ENCODE assay signal across 27 mouse cellular contexts in genomic region chr9:7788411-7788810, GRCm38 (mm10). TPM values are rescaled to one million over a fixed set of nuclear protein-coding genes. Genes with fewer than 3 reads are reported as not detected.
DNase-seq lines count a peak whose midpoint lies in the region; ATAC-seq lines count a peak whose summit lies in the region.
"Had no signal": no experiment of that assay in that cellular context is flagged by ENCODE, and none has a peak within 500 bp of the region (broad histone marks: within the 10 kb centered on the region; RNA-seq: fewer than 3 reads in every experiment).

No protein-coding gene starts in this region.

- no peak overlapping the region for H3K4me3 ChIP-seq in embryonic facial prominence, embryonic 12.5 days
- H3K4me3 ChIP-seq in embryonic facial prominence, embryonic 10.5 days = no peak overlapping the region
- no peak overlapping the region for H3K4me3 ChIP-seq in heart, embryonic 10.5 days
- no peak overlapping the region for H3K4me3 ChIP-seq in kidney, embryonic 15.5 days (replicated peaks)
- peak overlapping the region; percentile 67 for H3K4me3 ChIP-seq in megakaryocyte, embryonic 14.5 days (replicated peaks)
- H3K4me3 ChIP-seq: embryonic facial prominence, embryonic 13.5 days; forebrain, embryonic 10.5 days; forebrain, embryonic 13.5 days; heart, adult 2 months; heart, embryonic 15.5 days; hindbrain, embryonic 10.5 days; hindbrain, embryonic 13.5 days had no signal

- H3K4me2 ChIP-seq in embryonic facial prominence, embryonic 12.5 days (replicated peaks) = no peak overlapping the region
- 0 out of 2 replicates have a peak overlapping the region, but pooled peaks have one; percentile 10 for H3K4me2 ChIP-seq in kidney, embryonic 15.5 days
- H3K4me2 ChIP-seq: embryonic facial prominence, embryonic 13.5 days; forebrain, embryonic 13.5 days; heart, embryonic 11.5 days; heart, embryonic 15.5 days; hindbrain, embryonic 13.5 days had no signal

- DNase-seq in embryonic facial prominence, embryonic 10.5 days (ENCODE audit: low spot score) = no peak
- DNase-seq in heart, embryonic 10.5 days (ENCODE audit: low spot score) = peak; percentile 33
- no peak for DNase-seq in heart, postnatal 25 days (ENCODE audit: low spot score)
- DNase-seq in kidney, adult 8-10 months = no peak
- DNase-seq: adrenal gland, adult 8-10 months; adrenal gland, postnatal 25 days; cerebellum, adult 18-20 months; cerebellum, adult 9-10 months; cerebellum, postnatal 14 days; gastrocnemius, postnatal 14 days; heart, adult 2 months; heart, postnatal 10 days had no signal

- no peak for ATAC-seq in embryonic facial prominence, embryonic 12.5 days (ENCODE audit: insufficient number of reproducible peaks, insufficient read depth, low FRiP score, low TSS enrichment)
- ATAC-seq in kidney, embryonic 15.5 days (replicated peaks; ENCODE audit: low FRiP score) = no peak
- no peak for ATAC-seq in megakaryocyte, adult 5-6 weeks (ENCODE audit: poor library complexity, severe bottlenecking)
- ATAC-seq: activated CD4-positive, CD25-positive, alpha-beta regulatory T cell, adult 4 months; forebrain, embryonic 13.5 days; forebrain, embryonic 16.5 days; hindbrain, embryonic 16.5 days; intestine, embryonic 16.5 days had no signal

- H3K27me3 ChIP-seq in embryonic facial prominence, embryonic 12.5 days = no peaks in the 10 kb centered on the region
- H3K27me3 ChIP-seq in embryonic facial prominence, embryonic 10.5 days (replicated peaks; ENCODE audit: low read depth, poor library complexity, severe bottlenecking) = no peaks in the 10 kb centered on the region
- H3K27me3 ChIP-seq in heart, embryonic 10.5 days (ENCODE audit: insufficient read depth, poor library complexity, severe bottlenecking) = no peaks in the 10 kb centered on the region
- H3K27me3 ChIP-seq in kidney, embryonic 15.5 days = no peaks in the 10 kb centered on the region
- H3K27me3 ChIP-seq in megakaryocyte, embryonic 14.5 days (replicated peaks) = no peaks in the 10 kb centered on the region
- H3K27me3 ChIP-seq: embryonic facial prominence, embryonic 13.5 days; forebrain, embryonic 13.5 days; heart, embryonic 15.5 days; hindbrain, embryonic 13.5 days had no signal

- peaks cover 16% of the 10 kb centered on the region for H3K36me3 ChIP-seq in embryonic facial prominence, embryonic 12.5 days
- peaks cover 65% of the 10 kb centered on the region for H3K36me3 ChIP-seq in embryonic facial prominence, embryonic 10.5 days (replicated peaks)
- H3K36me3 ChIP-seq in heart, embryonic 10.5 days = peaks cover 51% of the 10 kb centered on the region
- peaks cover 37% of the 10 kb centered on the region for H3K36me3 ChIP-seq in kidney, embryonic 15.5 days
- peaks cover 91% of the 10 kb centered on the region for H3K36me3 ChIP-seq in megakaryocyte, embryonic 14.5 days (replicated peaks; ENCODE audit: low read length)

- H3K9ac ChIP-seq in embryonic facial prominence, embryonic 12.5 days = no peak overlapping the region
- H3K9ac ChIP-seq in kidney, embryonic 15.5 days = no peak overlapping the region
- H3K9ac ChIP-seq: embryonic facial prominence, embryonic 13.5 days; forebrain, embryonic 13.5 days; heart, embryonic 15.5 days; hindbrain, embryonic 13.5 days had no signal

- 0 out of 2 replicates have a peak overlapping the region, but pooled peaks have one; percentile 24 for H3K27ac ChIP-seq in embryonic facial prominence, embryonic 12.5 days
- H3K27ac ChIP-seq in embryonic facial prominence, embryonic 10.5 days (replicated peaks) = no peak overlapping the region
- no peak overlapping the region for H3K27ac ChIP-seq in heart, embryonic 10.5 days
- H3K27ac ChIP-seq in kidney, embryonic 15.5 days = no peak overlapping the region
- H3K27ac ChIP-seq: embryonic facial prominence, embryonic 13.5 days; forebrain, embryonic 10.5 days; forebrain, embryonic 13.5 days; heart, embryonic 15.5 days; hindbrain, embryonic 10.5 days; hindbrain, embryonic 13.5 days had no signal

- intact Hi-C loops in heart, postnatal 25 days (cut with DNase I) = no loop called here

- 85% methylated on average over 6 of the region's 6 CpGs for WGBS in embryonic facial prominence, embryonic 12.5 days
- WGBS in embryonic facial prominence, embryonic 10.5 days = 88% methylated on average over 6 of the region's 6 CpGs
- WGBS in heart, embryonic 10.5 days = 69% methylated on average over 6 of the region's 6 CpGs
- 81% methylated on average over 6 of the region's 6 CpGs for WGBS in kidney, embryonic 15.5 days

- H3K9me3 ChIP-seq in embryonic facial prominence, embryonic 12.5 days = no peaks in the 10 kb centered on the region
- no peaks in the 10 kb centered on the region for H3K9me3 ChIP-seq in embryonic facial prominence, embryonic 10.5 days
- no peaks in the 10 kb centered on the region for H3K9me3 ChIP-seq in heart, embryonic 10.5 days
- H3K9me3 ChIP-seq in kidney, embryonic 15.5 days (replicated peaks) = no peaks in the 10 kb centered on the region
- no peaks in the 10 kb centered on the region for H3K9me3 ChIP-seq in megakaryocyte, embryonic 14.5 days
- H3K9me3 ChIP-seq: embryonic facial prominence, embryonic 13.5 days; forebrain, embryonic 10.5 days; forebrain, embryonic 13.5 days; heart, embryonic 15.5 days; hindbrain, embryonic 10.5 days; hindbrain, embryonic 13.5 days had no signal

- H3K4me1 ChIP-seq in embryonic facial prominence, embryonic 12.5 days = peaks cover 14% of the 10 kb centered on the region
- H3K4me1 ChIP-seq in embryonic facial prominence, embryonic 10.5 days = peaks cover 35% of the 10 kb centered on the region
- H3K4me1 ChIP-seq in heart, embryonic 10.5 days = no peaks in the 10 kb centered on the region; the same call in 1 of the 2 replicates
- H3K4me1 ChIP-seq in kidney, embryonic 15.5 days = peaks cover 16% of the 10 kb centered on the region
- H3K4me1 ChIP-seq in megakaryocyte, embryonic 14.5 days = peaks cover 82% of the 10 kb centered on the region
- H3K4me1 ChIP-seq: forebrain, embryonic 13.5 days had no signal

RNA-seq across cellular contexts. Expression of gene Tmem123, which starts 24.6 kb away (rescaled TPM):
- 67.1 and 79.7 TPM in 2 replicates for polyA plus RNA-seq in embryonic facial prominence, embryonic 12.5 days (2016; fragmentation: Nextera tagmentation; extraction: Ambion mirVana)
- polyA plus RNA-seq in embryonic facial prominence, embryonic 10.5 days (2016; fragmentation: Nextera tagmentation; extraction: Ambion mirVana) = 100 and 110 TPM in 2 replicates
- 121 and 143 TPM in 2 replicates for polyA plus RNA-seq in heart, embryonic 10.5 days (2016; fragmentation: Nextera tagmentation; extraction: Ambion mirVana)
- 10 to 100 TPM; 39.4 to 43.7 TPM for total RNA-seq in heart, postnatal 25 days (2021)
- polyA plus RNA-seq in kidney, embryonic 15.5 days (2015; fragmentation: Nextera tagmentation; extraction: Ambion mirVana) = 93.6 and 94.8 TPM in 2 replicates
- polyA plus RNA-seq in megakaryocyte, embryonic 14.5 days (2012; ENCODE audit: insufficient read depth, low replicate concordance) = 75.8 and 82.1 TPM in 2 replicates
- total RNA-seq in megakaryocyte, adult 5-6 weeks (2015) = 113 and 117 TPM in 2 replicates
- total RNA-seq in megakaryocyte, adult 5-6 weeks (2017) = 114 and 121 TPM in 2 replicates

RNA-seq across cellular contexts. Expression of gene Birc2, which starts 48.5 kb away (rescaled TPM):
- polyA plus RNA-seq in embryonic facial prominence, embryonic 12.5 days (2016; fragmentation: Nextera tagmentation; extraction: Ambion mirVana) = 43.2 and 47.1 TPM in 2 replicates
- 30.3 and 35.9 TPM in 2 replicates for polyA plus RNA-seq in embryonic facial prominence, embryonic 10.5 days (2016; fragmentation: Nextera tagmentation; extraction: Ambion mirVana)
- 23.6 and 24.2 TPM in 2 replicates for polyA plus RNA-seq in heart, embryonic 10.5 days (2016; fragmentation: Nextera tagmentation; extraction: Ambion mirVana)
- total RNA-seq in heart, postnatal 25 days (2021) = 10 to 100 TPM; 23.6 to 24.8 TPM
- 35.6 and 37.9 TPM in 2 replicates for polyA plus RNA-seq in kidney, embryonic 15.5 days (2015; fragmentation: Nextera tagmentation; extraction: Ambion mirVana)
- polyA plus RNA-seq in megakaryocyte, embryonic 14.5 days (2012; ENCODE audit: insufficient read depth, low replicate concordance) = 3.8 TPM in 1 of 2 replicates, not detected in the other
- total RNA-seq in megakaryocyte, adult 5-6 weeks (2015) = 28.5 and 29.5 TPM in 2 replicates
- 37.3 TPM in 2 replicates for total RNA-seq in megakaryocyte, adult 5-6 weeks (2017)
